Comparison of ENCODE assay signal across 9 mouse cellular contexts in the genomic region with DNA sequence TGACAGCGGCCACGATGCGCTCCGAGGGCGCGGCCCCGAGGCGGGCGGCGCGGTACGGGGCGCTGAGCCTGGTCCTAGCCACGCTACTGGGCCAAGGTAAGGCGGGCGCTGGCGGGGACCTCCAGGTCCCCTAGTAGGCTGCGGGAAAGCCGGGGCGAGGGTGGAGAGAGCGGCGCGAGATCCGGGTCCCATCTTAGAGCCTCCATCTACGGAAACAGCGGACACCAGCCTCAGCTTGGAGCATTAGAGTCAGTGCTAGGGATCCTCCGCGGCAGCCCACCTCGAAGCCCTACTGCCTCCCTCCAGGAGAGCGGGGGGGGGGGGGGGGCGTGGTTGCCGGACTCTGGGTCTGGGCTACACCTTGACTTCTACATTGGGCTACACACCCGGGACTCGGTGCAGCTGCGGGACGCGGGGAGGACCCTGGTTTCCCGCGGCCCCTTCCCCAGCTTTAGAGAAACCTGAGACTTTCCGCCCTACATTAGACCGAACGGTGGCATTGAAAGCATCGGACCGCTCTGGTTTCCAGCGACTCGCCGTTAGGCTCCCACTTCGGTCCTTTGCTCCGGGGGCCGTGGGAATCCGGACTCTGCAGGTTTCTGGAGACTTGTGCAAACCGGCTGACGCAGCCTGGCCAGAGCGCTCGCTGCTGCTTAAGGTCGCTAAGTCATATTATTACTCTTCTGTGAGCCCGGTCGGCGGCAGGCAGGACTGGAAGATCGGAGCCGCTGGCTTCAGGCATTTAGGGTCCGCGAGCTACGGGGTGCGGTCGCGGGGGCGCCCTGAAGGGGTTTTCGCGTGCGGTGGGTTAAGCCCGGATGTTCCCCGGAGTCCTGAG. TPM values are rescaled to one million over a fixed set of nuclear protein-coding genes. Genes with fewer than 3 reads are reported as not detected.
A peak's percentile ranks its signal among the peaks of the same experiment; 100 is the strongest.
DNase-seq lines count a peak whose midpoint lies in the region; ATAC-seq lines count a peak whose summit lies in the region.
"Had no signal": no experiment of that assay in that cellular context is flagged by ENCODE, and none has a peak within 500 bp of the region (broad histone marks: within the 10 kb centered on the region; RNA-seq: fewer than 3 reads in every experiment).

No protein-coding gene starts in this region.

- H3K9me3 ChIP-seq in heart, embryonic 11.5 days (replicated peaks; ENCODE audit: control insufficient read depth, low read length): no peaks in the 10 kb centered on the region
- H3K9me3 ChIP-seq in embryonic facial prominence, embryonic 13.5 days: no peaks in the 10 kb centered on the region
- H3K9me3 ChIP-seq in limb, embryonic 10.5 days (replicated peaks): no peaks in the 10 kb centered on the region; the same call in 1 of the 2 replicates
- H3K9me3 ChIP-seq in neural tube, embryonic 12.5 days: no peaks in the 10 kb centered on the region

- peak overlapping the region; percentile 30; the same call in 1 of the 2 replicates for H3K9ac ChIP-seq in heart, embryonic 11.5 days (ENCODE audit: low read depth, low read length)
- peak overlapping the region; percentile 81 for H3K9ac ChIP-seq in embryonic facial prominence, embryonic 13.5 days
- peak overlapping the region; percentile 61 for H3K9ac ChIP-seq in neural tube, embryonic 12.5 days

- H3K4me3 ChIP-seq in heart, embryonic 11.5 days (ENCODE audit: low read depth, low read length): peak overlapping the region; percentile 53
- H3K4me3 ChIP-seq in embryonic facial prominence, embryonic 13.5 days: peak overlapping the region; percentile 82
- H3K4me3 ChIP-seq in limb, embryonic 10.5 days: peak overlapping the region; percentile 90
- H3K4me3 ChIP-seq in neural tube, embryonic 12.5 days: peak overlapping the region; percentile 69

- no peaks in the 10 kb centered on the region for H3K4me1 ChIP-seq in heart, embryonic 11.5 days (ENCODE audit: control insufficient read depth, insufficient read depth, low read length)
- peaks cover 37% of the 10 kb centered on the region for H3K4me1 ChIP-seq in embryonic facial prominence, embryonic 13.5 days
- peaks cover 54% of the 10 kb centered on the region for H3K4me1 ChIP-seq in limb, embryonic 10.5 days
- peaks cover 27% of the 10 kb centered on the region for H3K4me1 ChIP-seq in neural tube, embryonic 12.5 days

- no peak for DNase-seq in heart, postnatal 25 days (ENCODE audit: low spot score)
- DNase-seq in R1 (ENCODE audit: low read depth, low spot score): peak; percentile 67
- DNase-seq in limb, embryonic 10.5 days (ENCODE audit: low spot score): peak; percentile 76
- DNase-seq in spleen, adult 12 weeks (ENCODE audit: low spot score): no peak
- no peak for DNase-seq in gastrocnemius, adult 8-10 months (ENCODE audit: low spot score in 2 of 2)

- H3K36me3 ChIP-seq in heart, embryonic 11.5 days (ENCODE audit: control insufficient read depth, insufficient read depth, low read length): no peaks in the 10 kb centered on the region
- H3K36me3 ChIP-seq in embryonic facial prominence, embryonic 13.5 days: no peaks in the 10 kb centered on the region
- peaks cover 16% of the 10 kb centered on the region; the same call in 1 of the 2 replicates for H3K36me3 ChIP-seq in limb, embryonic 10.5 days
- no peaks in the 10 kb centered on the region for H3K36me3 ChIP-seq in neural tube, embryonic 12.5 days

- intact Hi-C loops in heart, postnatal 25 days (cut with DNase I): no loop called here

- peaks cover 44% of the 10 kb centered on the region for H3K27me3 ChIP-seq in heart, embryonic 11.5 days (ENCODE audit: control insufficient read depth, insufficient read depth, low read length)
- peaks cover 25% of the 10 kb centered on the region for H3K27me3 ChIP-seq in embryonic facial prominence, embryonic 13.5 days
- H3K27me3 ChIP-seq in limb, embryonic 10.5 days (ENCODE audit: low read depth, poor library complexity, severe bottlenecking): no peaks in the 10 kb centered on the region
- H3K27me3 ChIP-seq in neural tube, embryonic 12.5 days (replicated peaks): peaks cover 23% of the 10 kb centered on the region

- H3K27ac ChIP-seq in heart, embryonic 11.5 days (ENCODE audit: low read depth, low read length): no peak overlapping the region
- peak overlapping the region; percentile 82 for H3K27ac ChIP-seq in embryonic facial prominence, embryonic 13.5 days
- peak overlapping the region; percentile 94 for H3K27ac ChIP-seq in limb, embryonic 10.5 days
- H3K27ac ChIP-seq in neural tube, embryonic 12.5 days: no peak overlapping the region

- H3K4me2 ChIP-seq in heart, embryonic 11.5 days: peak overlapping the region; percentile 78
- peak overlapping the region; percentile 86 for H3K4me2 ChIP-seq in embryonic facial prominence, embryonic 13.5 days
- H3K4me2 ChIP-seq in neural tube, embryonic 12.5 days (replicated peaks): peak overlapping the region; percentile 86

- peak; percentile 72 for ATAC-seq in heart, embryonic 11.5 days (replicated peaks; ENCODE audit: insufficient number of reproducible peaks, low FRiP score, low TSS enrichment)
- peak; percentile 67 for ATAC-seq in embryonic facial prominence, embryonic 13.5 days (ENCODE audit: insufficient number of reproducible peaks, insufficient read depth, low FRiP score, low TSS enrichment, low read depth)
- ATAC-seq in neural tube, embryonic 12.5 days (ENCODE audit: low FRiP score, low read depth): peak; percentile 80

- under 1% methylated on average over 67 of the region's 73 CpGs for WGBS in heart, embryonic 11.5 days (ENCODE audit: insufficient replicate concordance)
- under 1% methylated on average over 71 of the region's 73 CpGs for WGBS in embryonic facial prominence, embryonic 13.5 days
- under 1% methylated on average over 71 of the region's 73 CpGs for WGBS in limb, embryonic 10.5 days
- WGBS in neural tube, embryonic 12.5 days: 1% methylated on average over 70 of the region's 73 CpGs

RNA-seq across cellular contexts. Expression of a gene that starts 0.5 kb away (rescaled TPM):
- polyA plus RNA-seq in heart, embryonic 11.5 days (2014; fragmentation: Nextera tagmentation; extraction: Ambion mirVana): 3.5 and 4.3 TPM in 2 replicates
- total RNA-seq in heart, postnatal 25 days (2021): under 1 TPM; 0.08 to 0.13 TPM
- 48.2 and 55.6 TPM in 2 replicates for polyA plus RNA-seq in embryonic facial prominence, embryonic 13.5 days (2015; fragmentation: Nextera tagmentation; extraction: Ambion mirVana)
- 40.4 and 44.7 TPM in 2 replicates for polyA plus RNA-seq in limb, embryonic 10.5 days (2016; fragmentation: Nextera tagmentation; extraction: Ambion mirVana)
- 22.1 and 24.5 TPM in 2 replicates for polyA plus RNA-seq in neural tube, embryonic 12.5 days (2016; fragmentation: Nextera tagmentation; extraction: Ambion mirVana)
- under 1 TPM in 3 of 4 experiments, not detected in 1; 0.10 to 0.22 (median 0.21) TPM for total RNA-seq in gastrocnemius, adult 8-10 months (2022)
- total RNA-seq: hematopoietic stem cell, adult 5-6 weeks had no signal

Comparison
In these comparisons a context has a peak if more than half of its experiments do, and no peak if none do; other contexts are left out.
1. H3K27ac ChIP-seq: peak in embryonic facial prominence, embryonic 13.5 days (single experiment) and limb, embryonic 10.5 days (single experiment); none in heart, embryonic 11.5 days (single experiment) and neural tube, embryonic 12.5 days (single experiment).
2. H3K9ac ChIP-seq: peak in every context shown above with its lines; median percentile 81 in embryonic facial prominence, embryonic 13.5 days; 61 in neural tube, embryonic 12.5 days; 30 in heart, embryonic 11.5 days.
3. DNase-seq: peak in R1 (single experiment) and limb, embryonic 10.5 days (single experiment); none in heart, postnatal 25 days (single experiment), spleen, adult 12 weeks (single experiment) and gastrocnemius, adult 8-10 months (0 of 2).
4. Peak in every context shown above with its lines, with median percentiles within 50 percentile points of each other: ATAC-seq, H3K4me2 ChIP-seq and H3K4me3 ChIP-seq.